Mouse (Mus musculus) spleen, postnatal 36 days (tissue): ENCODE results near the gene Rab11fip3.

Experiments
- DNase-seq, 2 experiments: peaks; one replicate each; pipeline ENCODE4 v3.0.0; 2022; ENCODE audit warnings: low spot score in 2 of 2, mixed read lengths in 1 of 2

Rab11fip3 gene

DNA sequence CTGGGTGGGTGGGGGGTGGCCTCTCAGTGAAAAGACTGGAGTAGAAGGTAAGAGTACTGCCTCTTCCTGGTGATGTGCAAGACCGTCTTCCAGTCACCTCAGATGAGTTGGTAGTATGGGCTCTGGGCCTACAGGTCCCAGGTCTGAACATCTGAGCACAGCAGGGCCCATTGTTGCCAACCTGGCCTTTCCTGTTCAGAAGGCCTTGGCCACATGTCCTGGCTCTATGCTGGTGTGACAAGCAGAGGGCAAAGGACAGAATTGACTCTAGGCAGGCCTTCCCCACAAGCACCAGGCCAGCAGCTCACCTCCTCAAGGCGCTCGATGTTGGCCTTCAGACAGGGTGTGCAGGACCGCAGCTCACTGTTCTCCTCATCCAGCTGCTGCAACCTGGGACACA lies 77.1 kb downstream of the Rab11fip3 start:
- DNase-seq: no peak

DNA sequence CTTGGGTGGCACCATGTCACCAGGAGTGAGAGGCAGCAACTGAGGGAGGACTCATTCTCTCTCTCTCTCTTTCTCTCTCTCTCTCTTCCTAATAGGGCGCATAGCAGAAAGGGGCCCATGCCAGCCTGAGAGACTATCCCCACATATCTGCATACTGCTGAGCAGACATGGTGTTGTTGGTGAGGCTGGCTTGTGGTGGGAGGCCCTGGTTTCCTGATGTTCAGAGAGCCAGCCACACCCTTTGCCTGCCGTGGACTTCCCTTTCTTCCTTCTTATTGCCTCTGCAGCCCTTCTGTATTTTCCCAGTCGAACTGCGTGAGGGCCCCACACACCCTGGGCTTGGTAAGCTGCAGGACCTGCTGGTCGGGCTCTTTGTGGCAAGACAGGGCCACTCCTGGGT lies 79.0 kb downstream of the Rab11fip3 start:
- DNase-seq: no peak

DNA sequence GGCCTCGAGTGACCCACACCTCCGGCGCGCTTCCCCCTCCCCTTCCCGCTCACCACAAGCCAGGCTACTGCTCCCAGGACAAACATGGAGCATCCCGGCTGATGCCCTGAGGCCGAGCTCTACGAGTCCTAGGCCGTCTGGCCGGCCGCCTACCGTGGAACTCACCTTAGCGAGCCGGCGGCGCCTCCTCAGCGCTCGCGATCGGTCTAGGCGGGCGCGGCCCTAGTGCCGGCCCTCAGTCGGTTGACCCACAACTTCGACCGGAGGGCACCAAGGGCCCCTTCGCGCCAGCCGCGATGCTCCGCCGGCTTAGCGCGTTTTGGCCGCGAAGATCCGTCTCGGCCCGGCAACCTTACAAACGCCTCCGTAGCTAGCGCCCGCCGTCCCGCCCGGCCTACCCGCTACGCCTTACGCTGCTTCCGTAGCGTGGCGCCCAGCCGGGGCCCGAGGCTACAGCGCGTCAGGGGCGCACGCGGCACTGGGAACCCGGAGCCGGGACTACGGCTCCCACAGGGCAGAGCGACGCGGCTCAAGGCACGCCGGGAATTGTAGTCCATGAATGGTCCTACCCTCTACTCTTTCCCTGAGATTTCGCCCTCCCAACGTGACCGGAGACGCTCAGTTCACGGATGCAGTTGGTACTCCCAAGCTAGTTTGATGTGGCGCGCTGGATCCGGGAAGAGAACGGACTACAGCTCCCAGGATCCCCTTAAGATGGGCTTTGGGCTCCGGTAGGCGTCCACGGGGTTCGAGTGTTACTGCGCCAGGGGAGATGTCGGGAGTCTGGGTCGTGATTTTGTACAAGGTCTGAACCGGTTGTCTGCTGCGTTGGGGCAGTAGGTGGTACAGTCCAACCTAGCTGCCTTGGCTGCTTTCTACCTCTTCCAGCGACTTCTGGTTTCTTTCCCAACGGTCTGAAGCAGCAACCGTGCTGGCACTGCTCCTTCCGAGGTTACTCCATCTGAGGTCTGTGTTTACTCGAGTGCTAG lies 83.8 kb downstream of the Rab11fip3 start, which contains the start of gene Capn15:
Gene Capn15, minus strand, starts transcription at position 491 of the 989 bp plus-strand sequence.
- peak; percentile 90 to 92 for DNase-seq

DNA sequence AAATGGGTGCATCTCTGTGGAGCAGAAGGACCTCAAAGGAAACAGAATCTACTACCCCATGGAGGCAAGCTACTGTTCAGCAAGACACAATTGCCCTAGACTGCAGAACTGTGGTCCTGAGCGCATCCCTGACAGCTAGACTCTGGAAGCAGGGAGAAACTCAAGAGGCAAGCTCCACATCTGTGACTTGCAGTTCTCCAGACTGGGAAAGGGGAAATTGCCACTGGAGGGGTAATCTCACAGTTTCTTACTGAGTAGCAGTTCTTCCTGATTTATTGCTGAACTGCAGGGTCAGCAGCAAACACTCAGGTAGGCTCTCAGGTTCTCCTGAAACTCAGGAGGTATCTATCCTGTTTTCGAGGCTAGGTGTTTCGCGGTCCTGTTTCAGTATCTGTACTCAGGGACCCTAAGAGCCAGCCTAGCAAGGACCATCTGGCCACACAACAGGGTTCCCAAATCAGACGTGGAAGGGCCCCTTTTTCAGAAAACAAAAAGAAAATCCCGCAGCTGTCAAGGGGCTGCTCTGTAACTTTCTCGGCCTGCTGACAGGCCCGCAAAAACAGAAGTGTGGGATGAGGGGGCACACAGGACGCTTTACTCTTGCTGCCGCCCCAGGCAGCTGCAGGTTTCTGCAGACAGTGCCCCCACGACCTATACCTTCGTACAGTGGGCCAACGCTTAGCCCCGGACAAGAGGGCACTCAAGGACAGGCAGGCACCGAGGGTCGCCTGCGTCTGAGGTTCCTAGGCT lies 84.6 kb downstream of the Rab11fip3 start:
- no peak for DNase-seq

DNA sequence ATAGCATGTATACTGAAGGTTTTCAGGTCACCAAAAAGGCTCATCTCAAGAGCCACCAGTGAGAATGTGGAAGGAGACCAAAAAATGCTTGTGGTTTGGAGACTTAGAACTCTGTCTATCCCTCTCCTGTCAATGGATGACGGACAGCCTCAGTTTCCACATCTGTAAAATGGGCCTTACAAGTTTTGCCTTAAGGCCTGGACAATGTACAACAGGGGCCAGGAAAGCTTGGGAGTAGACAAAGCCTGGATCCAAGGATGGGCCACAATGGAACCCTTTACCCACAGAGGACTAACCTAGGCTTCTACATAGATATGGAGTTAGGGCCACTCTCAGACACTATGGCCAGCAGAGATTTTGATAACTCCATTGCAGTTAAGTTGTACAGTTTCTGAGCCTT lies 85.3 kb downstream of the Rab11fip3 start:
- DNase-seq: no peak

DNA sequence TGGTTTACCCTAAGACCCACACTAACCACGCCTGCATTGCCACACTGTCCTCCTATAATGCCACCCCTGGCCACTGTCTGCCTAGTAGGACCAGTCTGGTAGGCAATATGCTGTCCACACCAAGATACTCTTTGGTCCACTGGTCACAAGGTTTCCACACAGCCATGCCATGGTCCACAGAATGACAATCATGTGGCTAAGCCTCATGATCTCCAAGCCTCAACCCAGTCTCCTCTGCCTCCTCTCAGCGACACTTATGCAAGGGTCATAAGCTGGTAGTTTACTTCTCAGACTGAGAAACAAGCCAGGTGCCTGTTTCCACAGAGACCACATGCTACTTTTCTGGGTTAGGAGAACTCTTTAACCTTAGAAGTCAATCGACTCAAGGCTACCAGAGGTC lies 86.4 kb downstream of the Rab11fip3 start:
- DNase-seq: no peak

DNA sequence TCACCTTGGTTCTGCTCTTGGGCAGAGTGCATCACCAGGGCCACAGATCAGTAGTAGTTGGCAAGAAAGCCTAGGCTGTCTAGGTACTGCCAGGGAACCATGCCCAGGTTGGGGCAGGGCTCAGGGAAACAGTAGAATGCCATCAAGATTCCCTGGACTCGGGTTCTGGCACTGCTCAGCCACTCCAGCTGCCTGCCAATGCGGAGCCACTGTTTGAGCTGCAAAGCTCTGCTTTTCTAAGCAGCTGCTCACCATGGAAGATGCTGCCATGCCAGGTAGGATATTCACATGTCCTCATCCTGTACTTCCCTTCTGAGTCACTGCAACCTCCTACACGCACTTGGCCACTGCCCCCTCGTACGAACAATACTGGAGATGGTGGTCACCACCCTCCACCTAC lies 88.5 kb downstream of the Rab11fip3 start:
- no peak for DNase-seq

DNA sequence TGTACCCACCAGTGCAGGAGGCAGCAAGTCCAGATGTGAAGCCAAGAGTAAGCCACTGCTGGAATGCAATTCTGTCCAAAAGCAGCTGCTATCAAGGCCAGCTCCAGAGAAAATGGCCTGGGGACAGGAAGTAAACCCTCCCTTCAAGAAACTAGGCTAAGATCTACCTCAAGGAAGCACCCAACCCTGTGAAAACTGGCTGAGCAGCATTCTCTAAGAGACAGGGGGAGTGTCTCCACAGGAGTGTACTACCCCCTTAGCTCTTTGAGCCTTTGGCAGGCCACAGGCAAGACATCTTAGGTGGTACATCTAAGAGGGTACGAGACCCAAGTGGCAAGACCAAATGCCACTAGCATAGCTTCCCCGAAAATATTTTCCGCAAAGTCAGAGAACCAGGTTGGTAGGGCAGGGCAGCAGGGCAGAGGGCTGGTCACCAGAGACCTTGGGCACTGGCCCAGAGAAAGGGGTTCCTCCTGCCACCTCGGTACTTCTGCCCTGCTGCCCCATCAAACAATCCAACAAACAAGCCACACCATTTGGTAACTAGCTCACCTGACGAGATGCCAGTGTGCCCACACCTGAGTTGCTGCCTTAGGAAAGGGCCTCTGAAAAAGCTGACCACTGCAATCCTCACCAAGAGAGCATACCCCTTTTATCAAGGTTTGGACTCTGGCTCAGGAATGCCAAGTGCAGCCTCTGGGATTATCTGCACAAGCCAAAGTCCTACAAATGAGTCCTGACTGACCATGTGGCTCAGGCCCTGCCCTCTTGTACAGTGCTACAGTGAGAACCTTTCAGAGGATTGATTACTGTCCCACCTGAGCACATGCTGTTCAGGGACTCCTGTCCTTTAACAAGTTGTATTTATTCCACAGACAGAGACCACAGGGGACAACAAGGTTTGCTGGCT lies 89.3 kb downstream of the Rab11fip3 start:
- DNase-seq: no peak

DNA sequence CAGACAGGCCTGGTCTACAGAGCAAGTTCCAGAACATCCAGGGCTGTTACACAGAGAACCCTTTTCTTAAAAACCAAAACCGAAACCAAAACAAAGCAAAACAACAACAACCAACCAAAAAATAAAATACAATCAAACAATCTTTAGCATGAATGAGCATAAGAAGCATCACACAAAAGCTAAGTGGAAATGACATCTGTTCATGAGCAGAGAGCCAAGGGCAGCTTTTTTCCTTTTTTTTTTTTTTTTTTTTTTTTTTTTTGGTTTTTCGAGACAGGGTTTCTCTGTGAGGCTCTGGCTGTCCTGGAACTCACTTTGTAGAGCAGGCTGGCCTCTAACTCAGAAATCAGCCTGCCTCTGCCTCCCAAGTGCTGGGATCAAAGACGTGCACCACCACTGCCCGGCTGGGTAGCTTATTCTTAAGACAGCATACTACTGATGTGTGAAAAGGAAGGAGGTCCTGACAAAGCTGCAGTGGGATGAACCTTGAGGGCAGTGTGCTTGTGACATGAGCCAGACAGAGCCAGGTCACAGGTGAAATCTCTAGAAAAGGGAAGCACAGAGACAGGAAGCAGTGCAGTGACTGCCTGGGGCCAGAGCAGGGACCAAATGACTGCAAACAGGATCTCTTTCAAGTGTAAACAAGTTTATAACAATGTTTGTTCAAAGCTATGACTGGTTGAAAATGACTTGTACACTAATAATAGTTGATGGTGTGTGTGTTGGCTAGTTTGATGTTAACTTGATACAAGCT lies 98.2 kb downstream of the Rab11fip3 start:
- DNase-seq: peak; percentile 21

DNA sequence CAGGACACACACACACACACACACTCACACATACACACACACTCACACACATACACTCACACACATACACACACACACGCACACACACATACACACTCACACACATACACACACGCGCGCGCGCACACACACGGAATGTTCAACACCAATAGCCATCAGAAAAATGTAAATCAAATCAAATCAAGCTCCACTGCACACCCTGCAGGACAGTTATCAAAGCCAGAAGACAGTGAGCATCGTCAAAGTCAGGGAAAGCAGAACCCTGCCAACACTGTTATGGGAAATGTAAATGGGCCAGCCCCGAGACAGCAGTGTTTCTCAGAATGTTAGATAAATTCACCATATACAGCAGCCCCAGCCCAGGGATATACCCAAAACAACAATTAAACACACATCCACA lies 98.9 kb downstream of the Rab11fip3 start:
- DNase-seq: no peak

DNA sequence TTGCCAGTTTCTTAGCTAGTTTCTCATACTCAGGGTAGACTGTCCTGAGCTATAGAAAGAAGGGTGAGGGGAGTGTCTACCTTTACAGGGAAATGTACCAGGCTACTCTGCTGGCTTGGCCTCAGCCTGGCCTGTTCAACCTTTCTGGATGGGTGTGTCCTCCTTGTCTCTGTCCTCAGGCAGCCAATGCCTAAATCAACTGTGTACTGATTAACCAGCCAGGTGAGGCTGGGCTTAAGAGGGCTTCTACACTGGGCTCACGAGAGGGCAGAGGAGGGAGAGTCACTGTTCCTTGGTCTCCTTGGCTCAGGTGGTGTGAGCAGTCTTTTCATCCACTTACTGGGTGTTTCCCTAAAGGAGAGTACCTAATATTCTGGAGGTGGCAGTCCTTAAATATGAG lies 101.2 kb downstream of the Rab11fip3 start:
- DNase-seq: no peak

DNA sequence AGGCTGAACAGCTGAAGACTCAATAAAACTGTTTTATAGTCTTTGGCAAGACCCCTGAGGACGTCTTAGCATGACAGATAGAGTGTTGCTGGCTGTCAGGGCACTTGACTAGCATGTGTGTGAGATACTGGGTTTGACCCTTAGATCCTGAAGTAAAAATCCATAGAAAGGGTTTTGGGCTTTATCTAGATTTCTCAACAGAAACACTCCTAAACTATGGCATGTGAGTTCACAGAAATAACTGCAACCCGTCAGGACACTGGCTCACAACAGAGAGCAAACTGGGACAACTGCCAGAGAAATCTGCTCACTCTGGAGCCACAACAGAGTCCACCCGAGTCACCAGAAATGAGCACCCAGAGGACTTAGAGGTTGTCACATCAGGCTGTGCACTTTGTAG lies 101.7 kb downstream of the Rab11fip3 start:
- DNase-seq: no peak

DNA sequence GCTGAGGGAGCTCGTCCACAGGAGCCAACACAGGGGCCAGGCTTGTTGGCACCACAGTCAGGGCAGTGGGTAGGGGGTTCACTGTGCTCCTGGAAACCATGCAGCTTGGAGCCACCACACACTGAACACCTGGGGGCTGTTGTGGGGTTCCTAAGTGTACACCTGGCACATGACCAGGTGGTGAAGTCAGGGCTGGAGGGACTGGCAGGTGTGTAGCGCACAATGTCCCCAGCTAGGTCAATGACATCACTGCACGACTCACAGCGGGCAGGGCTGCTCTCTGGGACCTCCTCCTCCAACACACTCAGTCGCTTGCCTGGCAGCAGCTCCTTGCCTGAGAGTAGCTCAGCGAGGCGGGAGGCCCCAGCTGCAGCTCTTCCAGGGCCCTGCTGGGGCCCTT lies 105.1 kb downstream of the Rab11fip3 start:
- no peak for DNase-seq

DNA sequence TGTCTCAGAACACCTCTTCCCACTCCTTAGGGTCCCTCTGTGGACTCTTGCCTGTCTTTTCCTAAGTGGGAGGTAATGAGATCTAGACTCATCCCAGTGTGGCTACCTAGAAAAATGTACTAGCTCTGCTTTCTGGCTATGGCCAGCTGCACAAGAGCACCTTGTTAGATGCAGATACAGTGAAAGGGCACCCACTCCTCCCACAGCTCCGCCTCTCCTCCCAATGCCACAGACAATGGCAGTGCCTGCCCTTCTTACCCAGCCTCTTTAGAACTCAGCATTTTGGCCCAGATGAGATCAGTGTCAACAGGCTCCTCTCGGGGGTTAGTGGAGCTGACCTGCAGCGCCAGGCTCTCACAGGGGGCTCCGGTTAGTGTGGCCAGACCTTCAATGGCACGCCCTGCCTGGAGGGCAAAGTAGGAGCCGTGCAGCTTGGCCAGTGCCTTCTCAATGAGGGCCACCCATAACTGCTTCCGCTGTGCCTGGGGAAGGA lies 106.9 kb downstream of the Rab11fip3 start:
- no peak for DNase-seq

DNA sequence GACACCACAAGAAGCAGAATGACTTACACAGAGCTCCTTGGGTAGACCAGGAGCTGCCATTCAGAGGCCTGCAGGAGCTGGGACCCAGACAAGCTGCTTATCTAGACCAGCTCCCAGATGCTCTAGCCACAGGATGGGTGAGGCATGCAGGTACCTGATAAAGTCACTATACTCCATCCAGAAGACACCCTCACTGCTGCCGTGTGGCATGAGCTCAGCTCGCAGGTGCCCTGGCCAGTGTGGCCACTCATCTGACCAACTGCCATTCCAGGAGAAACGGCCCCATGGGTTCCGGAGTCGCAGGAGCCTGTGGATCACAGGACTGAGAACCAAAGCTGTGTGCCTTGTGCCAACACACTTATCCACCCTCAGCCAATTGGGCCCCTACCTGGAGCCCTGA lies 107.8 kb downstream of the Rab11fip3 start:
- DNase-seq: peak; percentile 64 to 73

DNA sequence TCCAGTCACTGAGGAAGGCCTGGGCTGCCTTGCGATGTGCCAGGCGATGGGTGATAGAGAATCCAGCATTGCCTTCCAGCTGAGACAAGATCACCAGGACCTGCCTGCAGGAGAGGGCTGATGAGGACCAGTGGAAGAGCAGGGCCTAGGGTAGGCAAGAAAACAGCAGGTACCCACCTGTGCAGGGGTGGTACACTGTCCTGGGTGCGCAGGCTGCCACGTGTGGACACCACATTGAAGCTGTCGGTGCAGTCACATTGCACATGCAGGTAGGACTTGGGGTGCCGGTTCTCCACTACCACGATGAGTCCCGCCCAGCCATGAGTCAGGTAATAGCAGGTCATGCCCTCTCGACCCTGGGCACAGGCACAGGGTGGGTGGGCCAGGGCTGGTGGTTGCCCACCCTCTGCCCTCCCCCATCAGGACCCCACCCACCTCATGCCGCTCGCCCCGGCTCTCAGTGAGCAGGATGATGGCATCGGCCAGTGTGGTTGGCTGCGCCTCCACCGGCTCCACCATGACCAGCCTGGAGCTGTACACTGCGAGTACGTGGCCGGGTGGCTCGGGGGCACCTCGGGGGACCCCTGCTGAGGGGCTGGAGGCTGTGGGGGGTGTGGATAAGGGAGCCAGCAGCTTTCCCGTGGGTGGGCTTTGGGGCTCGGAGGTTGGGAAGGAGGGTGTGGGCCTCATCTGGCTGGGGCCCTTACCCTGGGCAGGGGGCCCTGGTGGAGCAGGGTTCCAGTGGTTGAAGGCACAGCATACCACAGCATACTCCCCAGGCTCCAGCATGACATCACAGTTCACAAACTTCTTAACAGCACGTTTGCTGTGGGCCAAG lies 109.5 kb downstream of the Rab11fip3 start:
- no peak for DNase-seq

DNA sequence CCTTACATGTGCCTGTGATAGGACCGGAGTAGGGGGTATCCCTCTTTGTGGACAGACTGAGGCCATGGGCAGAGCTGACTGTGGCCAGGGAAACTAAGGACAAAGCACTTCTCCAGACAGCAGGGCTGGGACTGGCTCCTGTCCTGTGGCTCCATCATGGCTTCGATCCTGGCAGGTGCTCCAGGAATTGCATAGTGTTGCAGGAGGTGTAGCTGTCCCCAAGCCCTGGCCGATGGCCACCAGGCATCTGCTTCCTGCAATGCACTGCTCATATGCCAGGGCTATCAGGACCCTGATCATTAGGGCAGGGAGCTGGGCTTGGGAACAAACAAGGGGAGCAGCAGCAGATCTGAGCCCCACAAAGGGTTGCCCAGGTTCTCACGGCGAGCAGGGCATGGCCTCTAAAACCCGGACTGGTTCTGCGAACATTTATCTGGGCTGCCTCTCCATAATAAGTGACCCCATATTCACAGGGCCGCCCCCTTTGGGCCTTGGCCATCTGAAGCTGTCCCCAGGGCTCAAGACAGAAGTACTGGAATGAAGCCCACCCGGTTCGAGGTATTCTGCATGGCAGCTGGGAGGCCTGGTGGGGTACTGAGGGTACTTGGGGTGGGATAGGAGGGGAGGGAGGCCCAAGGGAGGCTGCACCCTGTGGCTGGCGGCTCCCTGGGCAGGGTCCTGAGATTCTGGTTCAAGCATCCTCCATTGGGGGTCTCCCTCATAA lies 110.4 kb downstream of the Rab11fip3 start:
- no peak for DNase-seq

DNA sequence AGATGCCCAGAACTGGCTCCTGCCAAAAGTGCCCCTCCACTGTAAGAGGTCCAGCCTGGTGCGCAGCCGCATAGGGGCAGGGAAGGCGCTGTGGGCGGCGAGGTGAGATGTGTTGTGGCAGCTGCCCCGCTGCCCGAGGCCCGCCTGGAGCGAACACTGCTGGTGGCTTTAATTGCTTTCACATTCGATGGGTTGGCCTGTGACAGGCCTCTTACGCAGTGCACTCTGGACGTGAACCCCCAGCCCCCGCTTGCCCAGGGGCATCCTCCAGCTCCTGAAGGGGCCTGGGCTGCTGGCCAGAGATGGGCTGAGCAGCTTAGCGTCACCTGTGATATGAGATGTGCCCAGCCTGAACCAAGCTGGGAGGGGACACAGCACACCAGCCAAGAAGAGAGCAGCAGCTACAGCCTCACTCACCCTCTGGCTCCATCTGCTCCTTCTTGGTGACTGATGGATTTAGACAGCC lies 111.7 kb downstream of the Rab11fip3 start:
- DNase-seq: no peak

DNA sequence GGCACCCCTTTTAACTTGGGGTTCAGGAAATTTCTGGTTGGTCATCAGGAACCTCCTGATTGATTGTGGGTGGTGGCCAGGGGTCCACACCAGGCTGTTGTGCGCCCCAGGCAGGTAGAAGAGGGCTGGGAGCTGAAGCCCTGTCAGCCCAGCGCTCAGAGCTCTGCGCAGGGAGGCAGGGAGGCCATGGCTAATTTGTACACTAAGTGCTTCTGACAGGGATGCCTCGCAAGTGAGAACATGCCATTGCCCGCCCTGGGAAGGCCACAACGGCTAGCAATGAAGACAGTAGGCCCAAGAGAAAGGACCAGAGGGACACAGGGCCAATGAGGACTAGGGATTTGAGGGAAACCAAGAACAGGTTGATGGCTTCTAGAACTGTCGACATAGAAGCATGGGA lies 112.7 kb downstream of the Rab11fip3 start:
- DNase-seq: no peak
